Mouse (Mus musculus): ENCODE data around the gene Mycbpap. TPM values are rescaled to one million over a fixed set of nuclear protein-coding genes. Genes with fewer than 3 reads are reported as not detected.

Gene Mycbpap
- polyA plus RNA-seq, 1 experiment from 2014 or later: 2.9 TPM

GRCm38 (mm10) chr11:94475722-94476121 lies 45.8 kb downstream of the Mycbpap start:
- no peak overlapping the region for H3K9ac ChIP-seq (replicated peaks)
- no peaks in the 10 kb centered on the region for H3K36me3 ChIP-seq
- H3K27ac ChIP-seq (replicated peaks): no peak overlapping the region
- 0 out of 2 replicates have a peak overlapping the region, but pooled peaks have one; percentile 7 for H3K4me2 ChIP-seq (replicated peaks)
- 11% methylated on average over 11 of the region's 11 CpGs for WGBS
- no peak for ATAC-seq (ENCODE audit: low FRiP score, low read depth)
- H3K9me3 ChIP-seq: no peaks in the 10 kb centered on the region
- peaks cover 53% of the 10 kb centered on the region for H3K4me1 ChIP-seq
- H3K27me3 ChIP-seq: peaks cover 71% of the 10 kb centered on the region
- no peak overlapping the region for H3K4me3 ChIP-seq

GRCm38 (mm10) chr11:94474544-94474910 lies 47.0 kb downstream of the Mycbpap start:
- ATAC-seq (ENCODE audit: low FRiP score, low read depth): no peak
- peak overlapping the region; percentile 99 for H3K4me2 ChIP-seq (replicated peaks)
- peaks cover 65% of the 10 kb centered on the region for H3K4me1 ChIP-seq
- H3K4me3 ChIP-seq: peak overlapping the region; percentile 77
- no peaks in the 10 kb centered on the region for H3K36me3 ChIP-seq
- no peak overlapping the region for H3K9ac ChIP-seq (replicated peaks)
- WGBS: under 1% methylated on average over 11 of the region's 11 CpGs
- no peak overlapping the region for H3K27ac ChIP-seq (replicated peaks)
- no peaks in the 10 kb centered on the region for H3K9me3 ChIP-seq
- H3K27me3 ChIP-seq: peaks cover 73% of the 10 kb centered on the region

- H3K4me2 ChIP-seq (replicated peaks): peak within 1 kb of the TSS; percentile 99
- peak; percentile 83 for ATAC-seq (ENCODE audit: low FRiP score, low read depth)
- peak within 1 kb of the TSS; percentile 80 for H3K27ac ChIP-seq (replicated peaks)
- WGBS: under 1% methylated on average over 49 of the region's 71 CpGs
- peaks cover 70% of the 10 kb centered on the region for H3K27me3 ChIP-seq
- peak within 1 kb of the TSS; percentile 93 for H3K9ac ChIP-seq (replicated peaks)
- no peaks in the 10 kb centered on the region for H3K36me3 ChIP-seq
- H3K9me3 ChIP-seq: no peaks in the 10 kb centered on the region
- peaks cover 71% of the 10 kb centered on the region for H3K4me1 ChIP-seq
- peak within 1 kb of the TSS; percentile 77 for H3K4me3 ChIP-seq
Observed at GRCm38 (mm10) chr11:94473707-94474543, 47.6 kb downstream of the Mycbpap start, which contains the start of gene Cacna1g. Cacna1g (minus strand) TSS chr11:94474198.

GRCm38 (mm10) chr11:94472916-94473706 lies 48.4 kb downstream of the Mycbpap start:
- ATAC-seq (ENCODE audit: low FRiP score, low read depth): no peak
- peak overlapping the region; percentile 77 for H3K4me3 ChIP-seq
- under 1% methylated on average over 51 of the region's 52 CpGs for WGBS

GRCm38 (mm10) chr11:94472585-94472915 lies 49.0 kb downstream of the Mycbpap start:
- Histone ChIP-seq H3K27me3 (peaks cover 58% of the 10 kb centered on the region), H3K4me3 (peak overlapping the region; percentile 77), H3K9me3 (no peaks in the 10 kb centered on the region), H3K4me1 (peaks cover 84% of the 10 kb centered on the region), H3K4me2 (replicated peaks) (peak overlapping the region; percentile 99), H3K9ac (replicated peaks) (peak overlapping the region; percentile 93), H3K36me3 (no peaks in the 10 kb centered on the region), H3K27ac (replicated peaks) (peak overlapping the region; percentile 47)
- ATAC-seq (ENCODE audit: low FRiP score, low read depth): no peak
- under 1% methylated on average over 15 of the region's 15 CpGs for WGBS

More at GRCm38 (mm10) chr11:94472916-94473706, 48.4 kb downstream of the Mycbpap start:
- no peaks in the 10 kb centered on the region for H3K9me3 ChIP-seq
- peaks cover 62% of the 10 kb centered on the region for H3K27me3 ChIP-seq
- H3K36me3 ChIP-seq: no peaks in the 10 kb centered on the region
- H3K4me2 ChIP-seq (replicated peaks): peak overlapping the region; percentile 99
- H3K27ac ChIP-seq (replicated peaks): peak overlapping the region; percentile 80
- H3K9ac ChIP-seq (replicated peaks): peak overlapping the region; percentile 93
- peaks cover 79% of the 10 kb centered on the region for H3K4me1 ChIP-seq

GRCm38 (mm10) chr11:94471740-94472584 lies 49.6 kb downstream of the Mycbpap start:
- WGBS: 2% methylated on average over 16 of the region's 17 CpGs
- H3K27ac ChIP-seq (replicated peaks): peak overlapping the region; percentile 47

GRCm38 (mm10) chr11:94470391-94470790 lies 51.2 kb downstream of the Mycbpap start:
- WGBS: 23% methylated on average over 6 of the region's 7 CpGs
- Histone ChIP-seq H3K4me2 (replicated peaks) (peak overlapping the region; percentile 99), H3K27me3 (peaks cover 36% of the 10 kb centered on the region), H3K27ac (replicated peaks) (peak overlapping the region; percentile 94), H3K36me3 (no peaks in the 10 kb centered on the region), H3K4me1 (peaks cover 90% of the 10 kb centered on the region), H3K4me3 (0 out of 2 replicates have a peak overlapping the region, but pooled peaks have one; percentile 2), H3K9me3 (no peaks in the 10 kb centered on the region), H3K9ac (replicated peaks) (peak overlapping the region; percentile 29)
- no peak for ATAC-seq (ENCODE audit: low FRiP score, low read depth)

More at GRCm38 (mm10) chr11:94471740-94472584, 49.6 kb downstream of the Mycbpap start:
- Histone ChIP-seq H3K27me3 (peaks cover 52% of the 10 kb centered on the region), H3K4me1 (peaks cover 88% of the 10 kb centered on the region), H3K9me3 (no peaks in the 10 kb centered on the region), H3K9ac (replicated peaks) (peak overlapping the region; percentile 93), H3K4me3 (peak overlapping the region; percentile 77), H3K4me2 (replicated peaks) (peak overlapping the region; percentile 99), H3K36me3 (no peaks in the 10 kb centered on the region)
- ATAC-seq (ENCODE audit: low FRiP score, low read depth): no peak

- peaks cover 90% of the 10 kb centered on the region for H3K4me1 ChIP-seq
- peaks cover 26% of the 10 kb centered on the region for H3K27me3 ChIP-seq
- H3K27ac ChIP-seq (replicated peaks): peak overlapping the region; percentile 94
- H3K4me3 ChIP-seq: peak overlapping the region; percentile 13; the same call in 1 of the 2 replicates
- 12% methylated on average over 9 of the region's 9 CpGs for WGBS
- peak overlapping the region; percentile 99 for H3K4me2 ChIP-seq (replicated peaks)
- H3K9me3 ChIP-seq: no peaks in the 10 kb centered on the region
- no peaks in the 10 kb centered on the region for H3K36me3 ChIP-seq
- peak overlapping the region; percentile 15; the same call in 1 of the 2 replicates for H3K9ac ChIP-seq (replicated peaks)
- 0 out of 2 replicates have a peak, but pooled peaks have one; percentile 1 for ATAC-seq (ENCODE audit: low FRiP score, low read depth)
Observed at GRCm38 (mm10) chr11:94469136-94470064, 52.1 kb downstream of the Mycbpap start.

- Histone ChIP-seq H3K4me1 (peaks cover 90% of the 10 kb centered on the region), H3K27ac (replicated peaks) (peak overlapping the region; percentile 94), H3K9me3 (no peaks in the 10 kb centered on the region), H3K4me2 (replicated peaks) (peak overlapping the region; percentile 99), H3K36me3 (no peaks in the 10 kb centered on the region), H3K9ac (replicated peaks) (no peak overlapping the region), H3K27me3 (peaks cover 25% of the 10 kb centered on the region), H3K4me3 (no peak overlapping the region; the same call in 1 of the 2 replicates)
- 15% methylated on average over 4 of the region's 4 CpGs for WGBS
- ATAC-seq (ENCODE audit: low FRiP score, low read depth): peak; percentile 89
Observed at GRCm38 (mm10) chr11:94468582-94469064, 52.9 kb downstream of the Mycbpap start.

- no peak overlapping the region for H3K27ac ChIP-seq (replicated peaks)
- 85% methylated on average over 17 of the region's 17 CpGs for WGBS
- 0 out of 2 replicates have a peak, but pooled peaks cover 5% of the 10 kb centered on the region for H3K36me3 ChIP-seq
- no peaks in the 10 kb centered on the region for H3K9me3 ChIP-seq
- no peak overlapping the region for H3K4me2 ChIP-seq (replicated peaks)
- no peak overlapping the region for H3K4me3 ChIP-seq
- peaks cover 5% of the 10 kb centered on the region for H3K27me3 ChIP-seq
- no peak overlapping the region for H3K9ac ChIP-seq (replicated peaks)
- H3K4me1 ChIP-seq: peaks cover 67% of the 10 kb centered on the region
- no peak for ATAC-seq (ENCODE audit: low FRiP score, low read depth)
Observed at GRCm38 (mm10) chr11:94466333-94466855, 55.1 kb downstream of the Mycbpap start.

All from midbrain, embryonic 12.5 days (tissue).